Mouse (Mus musculus): ENCODE measurements at regions not wholly inside any gene's neighbourhood (a gene's known extent, or its start where the extent isn't known, plus 50 kb on each side); places are given as distances from the start of the nearest gene placed in this dataset.
A peak's percentile ranks its signal among the peaks of the same experiment; 100 is the strongest.

DNA sequence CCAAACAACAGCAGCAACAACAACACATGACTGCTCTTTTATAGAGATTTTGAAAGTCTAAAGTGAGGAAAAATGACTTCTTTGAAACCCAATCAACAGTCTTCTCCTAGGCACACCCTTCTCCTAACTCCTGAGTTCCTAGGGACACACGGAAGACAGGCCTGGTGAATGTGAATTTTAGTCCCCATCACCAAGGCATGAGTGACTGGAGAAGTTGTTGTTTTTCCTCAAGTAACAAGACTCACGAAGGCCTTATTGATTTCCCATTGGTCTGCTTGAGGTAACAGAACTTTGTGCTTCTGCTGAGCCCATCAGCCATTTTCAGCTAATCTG lies 209.2 kb upstream of the Pfn2 start:
- no peak overlapping the region for H3K4me3 ChIP-seq (ENCODE audit: low read length)
- no peak overlapping the region for H3K27ac ChIP-seq (ENCODE audit: low read depth, low read length)
- no peaks in the 10 kb centered on the region for H3K9me3 ChIP-seq (ENCODE audit: control insufficient read depth, low read length)
- H3K9ac ChIP-seq (ENCODE audit: low read depth, low read length), result no peak overlapping the region
- no peaks in the 10 kb centered on the region for H3K36me3 ChIP-seq (ENCODE audit: control insufficient read depth, insufficient read depth, low read length)
- no peaks in the 10 kb centered on the region for H3K27me3 ChIP-seq (replicated peaks; ENCODE audit: control insufficient read depth, insufficient read depth, low read length)
- H3K4me1 ChIP-seq (ENCODE audit: control insufficient read depth, insufficient read depth, low read depth, low read length), result no peaks in the 10 kb centered on the region
- ATAC-seq, result no peak
- H3K4me2 ChIP-seq (ENCODE audit: low read length), result no peak overlapping the region
- 82% methylated on average over 2 of the region's 2 CpGs for WGBS

DNA sequence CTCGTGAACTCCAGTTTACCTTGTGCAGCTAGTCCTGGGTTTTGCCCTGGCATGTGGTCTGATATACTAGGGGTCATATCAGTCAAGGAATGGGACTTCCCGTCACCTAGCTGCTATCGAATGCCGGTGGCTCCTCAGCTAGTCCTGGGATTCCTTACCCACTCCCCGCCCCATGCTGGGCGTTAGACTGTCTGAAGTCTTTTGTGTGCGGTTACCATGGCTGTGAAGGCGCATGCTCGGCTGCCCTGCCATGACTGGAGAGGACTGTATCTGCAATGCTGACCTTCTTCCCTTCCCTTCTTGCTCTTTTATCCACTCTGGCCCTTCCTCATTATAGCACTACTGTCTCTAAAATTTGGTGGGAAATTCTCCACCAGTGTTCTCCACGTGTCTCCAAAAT lies 210.3 kb upstream of the Pfn2 start:
- WGBS, result 26% methylated on average over 10 of the region's 10 CpGs
- no peaks in the 10 kb centered on the region for H3K36me3 ChIP-seq (ENCODE audit: control insufficient read depth, insufficient read depth, low read length)
- ATAC-seq, result no peak; the same call in 1 of the 2 replicates
- no peak overlapping the region for H3K4me3 ChIP-seq (ENCODE audit: low read length)
- H3K9ac ChIP-seq (ENCODE audit: low read depth, low read length), result no peak overlapping the region
- no peaks in the 10 kb centered on the region for H3K27me3 ChIP-seq (replicated peaks; ENCODE audit: control insufficient read depth, insufficient read depth, low read length)
- no peaks in the 10 kb centered on the region for H3K9me3 ChIP-seq (ENCODE audit: control insufficient read depth, low read length)
- no peak overlapping the region for H3K27ac ChIP-seq (ENCODE audit: low read depth, low read length)
- H3K4me1 ChIP-seq (ENCODE audit: control insufficient read depth, insufficient read depth, low read depth, low read length), result no peaks in the 10 kb centered on the region
- 0 out of 2 replicates have a peak overlapping the region, but pooled peaks have one; percentile 18 for H3K4me2 ChIP-seq (ENCODE audit: low read length)

DNA sequence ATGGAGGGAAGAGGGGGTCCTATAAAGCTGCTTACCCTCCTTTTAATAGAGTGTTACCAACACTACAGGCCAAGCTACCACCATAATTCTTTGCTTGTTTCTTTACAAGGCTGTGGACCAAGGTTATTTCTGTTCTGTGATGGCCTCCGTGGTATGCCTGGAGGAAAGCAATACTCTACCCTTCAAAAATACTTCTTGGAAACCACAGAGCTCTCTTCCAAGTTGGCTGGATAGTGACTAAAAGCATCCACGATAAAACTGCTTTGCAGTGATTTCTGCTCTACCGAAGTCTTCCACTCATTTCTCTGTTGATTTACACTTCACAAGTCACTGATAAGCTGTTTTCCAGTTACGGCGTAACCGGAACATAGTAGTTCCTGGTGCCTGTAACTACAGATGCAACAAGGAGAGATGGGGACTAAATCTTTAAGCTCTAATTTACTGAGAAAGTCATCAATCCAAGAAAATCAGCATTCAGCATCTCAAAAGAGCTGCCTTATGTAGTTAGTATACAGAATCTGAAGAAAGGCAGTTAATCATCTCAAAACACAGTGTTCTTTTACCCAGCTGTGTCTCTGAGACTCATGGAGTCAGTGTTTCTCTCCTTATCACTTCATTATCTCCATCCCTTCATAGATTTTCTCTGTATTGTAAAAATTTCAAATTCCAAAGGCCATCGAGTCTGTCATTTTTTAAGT lies 216.1 kb upstream of the Pfn2 start:
- no peaks in the 10 kb centered on the region for H3K9me3 ChIP-seq (ENCODE audit: control insufficient read depth, low read length)
- H3K27me3 ChIP-seq (replicated peaks; ENCODE audit: control insufficient read depth, insufficient read depth, low read length), result no peaks in the 10 kb centered on the region
- no peak for ATAC-seq
- 91% methylated on average over 7 of the region's 7 CpGs for WGBS
- no peak overlapping the region for H3K27ac ChIP-seq (ENCODE audit: low read depth, low read length)
- no peak overlapping the region for H3K4me2 ChIP-seq (ENCODE audit: low read length)
- H3K4me3 ChIP-seq (ENCODE audit: low read length), result no peak overlapping the region
- no peaks in the 10 kb centered on the region for H3K36me3 ChIP-seq (ENCODE audit: control insufficient read depth, insufficient read depth, low read length)
- no peaks in the 10 kb centered on the region for H3K4me1 ChIP-seq (ENCODE audit: control insufficient read depth, insufficient read depth, low read depth, low read length)
- H3K9ac ChIP-seq (ENCODE audit: low read depth, low read length), result no peak overlapping the region

DNA sequence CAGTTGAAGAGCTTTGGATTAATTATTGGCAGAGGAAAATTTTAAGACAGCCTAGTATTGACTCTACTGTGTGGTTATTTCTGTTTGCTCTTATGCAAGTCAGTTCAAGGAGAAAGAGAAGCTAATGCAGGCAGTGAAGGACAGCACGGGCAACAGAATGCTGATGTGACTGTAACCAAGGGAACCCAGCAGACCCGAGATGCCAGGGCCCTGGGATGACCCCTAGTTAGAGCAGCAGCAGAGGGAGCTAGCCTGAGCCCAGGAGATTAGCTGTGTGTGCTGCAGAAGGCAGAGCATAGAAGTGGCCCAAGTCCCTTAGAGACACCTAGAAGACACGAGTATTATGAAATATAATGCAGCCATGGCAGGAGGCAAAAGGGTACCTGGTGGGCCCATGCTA lies 223.7 kb upstream of the Pfn2 start:
- 17% methylated on average over 3 of the region's 3 CpGs for WGBS
- Histone ChIP-seq H3K36me3 (ENCODE audit: control insufficient read depth, insufficient read depth, low read length) (no peaks in the 10 kb centered on the region), H3K4me1 (ENCODE audit: control insufficient read depth, insufficient read depth, low read depth, low read length) (no peaks in the 10 kb centered on the region), H3K27me3 (replicated peaks; ENCODE audit: control insufficient read depth, insufficient read depth, low read length) (no peaks in the 10 kb centered on the region), H3K9me3 (ENCODE audit: control insufficient read depth, low read length) (no peaks in the 10 kb centered on the region), H3K4me3 (ENCODE audit: low read length) (no peak overlapping the region), H3K27ac (ENCODE audit: low read depth, low read length) (no peak overlapping the region), H3K9ac (ENCODE audit: low read depth, low read length) (no peak overlapping the region), H3K4me2 (ENCODE audit: low read length) (no peak overlapping the region)
- peak; percentile 42; the same call in 1 of the 2 replicates for ATAC-seq

DNA sequence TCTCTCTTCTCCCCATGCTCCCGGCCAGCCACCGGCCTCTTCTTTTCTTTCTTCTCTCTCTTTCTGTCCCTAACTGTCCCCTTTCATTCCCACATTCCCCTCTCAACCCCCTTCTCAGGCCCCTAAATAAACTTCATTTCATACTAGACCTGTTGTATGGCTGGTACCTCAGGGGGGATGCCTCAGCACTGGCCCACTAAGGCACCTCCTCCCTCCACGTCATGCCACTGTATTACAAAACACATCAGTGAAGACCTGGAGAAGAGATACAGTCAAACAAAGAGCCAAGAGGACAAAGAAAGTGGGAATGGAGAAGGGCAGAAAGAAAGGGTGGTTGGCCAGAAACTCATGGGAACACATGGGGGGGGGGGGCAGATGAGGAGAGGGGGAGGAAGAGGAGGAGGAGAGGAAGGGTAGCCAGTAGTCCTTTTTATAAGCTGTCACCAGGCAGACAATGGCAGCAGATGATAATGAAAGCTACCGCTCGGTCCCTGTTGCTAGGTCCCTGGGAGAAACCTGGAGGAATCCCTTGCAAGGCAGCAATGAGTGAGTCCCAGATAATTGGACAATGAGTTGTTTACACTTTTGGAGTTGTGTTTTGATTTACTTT lies 224.5 kb upstream of the Pfn2 start:
- Histone ChIP-seq H3K27ac (ENCODE audit: low read depth, low read length) (no peak overlapping the region), H3K4me1 (ENCODE audit: control insufficient read depth, insufficient read depth, low read depth, low read length) (no peaks in the 10 kb centered on the region), H3K9me3 (ENCODE audit: control insufficient read depth, low read length) (no peaks in the 10 kb centered on the region), H3K27me3 (replicated peaks; ENCODE audit: control insufficient read depth, insufficient read depth, low read length) (no peaks in the 10 kb centered on the region), H3K36me3 (ENCODE audit: control insufficient read depth, insufficient read depth, low read length) (no peaks in the 10 kb centered on the region), H3K4me3 (ENCODE audit: low read length) (no peak overlapping the region), H3K4me2 (ENCODE audit: low read length) (no peak overlapping the region), H3K9ac (ENCODE audit: low read depth, low read length) (no peak overlapping the region)
- no peak for ATAC-seq
- 25% methylated on average over 5 of the region's 5 CpGs for WGBS

DNA sequence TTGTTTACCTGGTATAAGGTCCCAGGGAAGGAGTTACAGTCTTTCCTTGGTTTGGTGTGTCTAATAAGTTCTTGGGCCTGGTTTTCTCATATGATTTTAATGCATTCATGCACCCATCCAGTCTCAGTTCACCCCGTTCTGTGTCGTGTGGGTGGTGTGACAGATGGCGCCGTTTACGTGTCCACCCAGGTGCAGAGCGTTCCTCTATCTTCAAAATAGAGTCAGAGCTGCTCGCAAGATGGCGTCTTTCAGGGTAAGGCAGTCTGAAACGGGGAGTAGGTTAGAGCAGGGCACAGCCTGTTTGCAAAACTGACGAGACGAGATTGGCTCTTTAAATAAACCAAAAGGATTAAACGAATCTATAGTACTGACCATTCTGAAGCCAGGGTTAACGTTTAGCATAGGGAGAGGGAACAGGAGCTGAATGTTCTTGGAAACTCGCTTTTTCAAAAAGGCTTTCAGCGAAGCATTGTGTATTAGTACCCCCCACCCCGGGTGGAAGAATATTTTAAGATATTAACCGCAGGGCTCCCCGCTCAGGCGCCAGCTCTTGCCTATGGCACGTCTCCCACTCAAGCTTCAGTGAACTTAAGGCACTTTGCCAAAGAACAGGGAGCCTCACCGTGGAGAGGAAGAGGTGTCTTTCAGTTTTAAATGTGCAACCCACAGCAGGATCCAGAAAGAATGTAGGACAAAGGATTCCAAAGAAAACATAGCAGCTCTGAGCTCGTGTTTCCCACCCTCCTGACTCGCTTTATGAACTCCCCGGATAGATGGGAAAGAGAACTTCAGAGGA lies 241.7 kb upstream of the Pfn2 start:
- WGBS, result 74% methylated on average over 24 of the region's 24 CpGs
- H3K36me3 ChIP-seq (ENCODE audit: control insufficient read depth, insufficient read depth, low read length), result no peaks in the 10 kb centered on the region
- peak overlapping the region; percentile 21; the same call in 1 of the 2 replicates for H3K4me2 ChIP-seq (ENCODE audit: low read length)
- no peaks in the 10 kb centered on the region for H3K27me3 ChIP-seq (replicated peaks; ENCODE audit: control insufficient read depth, insufficient read depth, low read length)
- H3K4me1 ChIP-seq (ENCODE audit: control insufficient read depth, insufficient read depth, low read depth, low read length), result no peaks in the 10 kb centered on the region
- no peak overlapping the region for H3K4me3 ChIP-seq (ENCODE audit: low read length)
- peak; percentile 30; the same call in 1 of the 2 replicates for ATAC-seq
- no peak overlapping the region for H3K9ac ChIP-seq (ENCODE audit: low read depth, low read length)
- no peaks in the 10 kb centered on the region for H3K9me3 ChIP-seq (ENCODE audit: control insufficient read depth, low read length)
- H3K27ac ChIP-seq (ENCODE audit: low read depth, low read length), result no peak overlapping the region

DNA sequence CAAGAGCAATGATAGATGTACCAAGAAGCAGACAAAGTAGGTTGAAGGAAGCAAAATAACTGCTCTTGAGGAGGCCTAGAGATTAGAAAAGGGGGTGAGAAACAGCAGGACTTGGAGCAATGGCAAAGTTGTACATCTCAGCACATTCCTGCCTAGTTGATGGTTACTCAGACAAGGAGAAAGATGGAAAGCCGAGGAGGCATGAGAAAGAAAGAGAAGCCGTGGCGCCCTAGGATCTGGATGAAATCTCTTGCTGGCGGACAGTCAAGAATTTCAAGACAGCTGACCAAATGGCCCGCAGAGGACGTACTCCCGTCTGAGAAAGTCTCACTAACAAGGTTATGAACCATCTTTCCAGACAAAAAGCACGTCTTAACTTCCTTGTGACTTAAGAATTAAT lies 242.5 kb upstream of the Pfn2 start:
- Histone ChIP-seq H3K9me3 (ENCODE audit: control insufficient read depth, low read length) (no peaks in the 10 kb centered on the region), H3K4me3 (ENCODE audit: low read length) (no peak overlapping the region), H3K36me3 (ENCODE audit: control insufficient read depth, insufficient read depth, low read length) (no peaks in the 10 kb centered on the region), H3K4me2 (ENCODE audit: low read length) (no peak overlapping the region), H3K9ac (ENCODE audit: low read depth, low read length) (no peak overlapping the region), H3K27ac (ENCODE audit: low read depth, low read length) (no peak overlapping the region), H3K4me1 (ENCODE audit: control insufficient read depth, insufficient read depth, low read depth, low read length) (no peaks in the 10 kb centered on the region), H3K27me3 (replicated peaks; ENCODE audit: control insufficient read depth, insufficient read depth, low read length) (no peaks in the 10 kb centered on the region)
- no peak for ATAC-seq
- 83% methylated on average over 8 of the region's 8 CpGs for WGBS

DNA sequence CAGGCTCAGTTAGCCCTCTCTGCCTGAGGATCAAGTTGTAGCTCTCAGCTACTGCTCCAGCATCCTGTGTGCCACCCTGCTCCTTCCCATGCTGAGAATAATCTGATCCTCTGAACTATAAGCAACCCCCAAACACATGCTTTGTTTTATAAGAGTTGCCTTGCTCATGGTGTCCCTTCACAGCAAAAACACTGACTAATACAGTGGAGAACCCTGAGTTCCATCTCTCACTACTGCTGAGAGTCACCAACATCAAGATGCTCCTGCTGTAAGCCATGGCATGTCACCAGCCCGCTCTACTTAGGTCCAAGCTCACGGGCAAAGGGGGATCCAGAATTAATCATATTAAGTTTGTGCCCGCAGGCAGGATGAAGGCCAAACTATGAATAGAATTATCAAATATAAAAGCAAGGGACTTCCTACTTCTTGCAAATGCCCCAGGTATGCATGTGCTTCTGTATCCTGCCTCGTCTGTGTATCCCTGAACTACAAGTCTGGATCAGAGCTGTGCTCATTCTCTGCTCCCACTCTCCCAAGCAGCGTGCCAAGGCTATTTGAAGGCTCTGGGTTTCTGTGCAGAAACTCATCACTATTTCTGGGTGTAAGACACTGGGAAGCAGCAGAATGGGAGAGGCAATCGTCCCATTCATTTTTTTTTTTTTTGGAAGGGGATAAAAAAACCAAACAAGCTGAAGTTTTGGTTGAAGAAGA lies 243.7 kb upstream of the Pfn2 start:
- Histone ChIP-seq H3K4me1 (ENCODE audit: control insufficient read depth, insufficient read depth, low read depth, low read length) (no peaks in the 10 kb centered on the region), H3K4me3 (ENCODE audit: low read length) (no peak overlapping the region), H3K27me3 (replicated peaks; ENCODE audit: control insufficient read depth, insufficient read depth, low read length) (no peaks in the 10 kb centered on the region), H3K4me2 (ENCODE audit: low read length) (no peak overlapping the region), H3K9me3 (ENCODE audit: control insufficient read depth, low read length) (no peaks in the 10 kb centered on the region), H3K36me3 (ENCODE audit: control insufficient read depth, insufficient read depth, low read length) (no peaks in the 10 kb centered on the region), H3K27ac (ENCODE audit: low read depth, low read length) (no peak overlapping the region), H3K9ac (ENCODE audit: low read depth, low read length) (no peak overlapping the region)
- no peak for ATAC-seq
- 89% methylated on average over 6 of the region's 6 CpGs for WGBS

Data from hindbrain, embryonic 16.5 days (tissue).